Mouse (Mus musculus): ENCODE measurements around the gene Kcnip1. TPM values are rescaled to one million over a fixed set of nuclear protein-coding genes. Genes with fewer than 3 reads are reported as not detected.

Gene Kcnip1
- polyA plus RNA-seq, 1 experiment from 2014 or later: 2.0 TPM

DNA sequence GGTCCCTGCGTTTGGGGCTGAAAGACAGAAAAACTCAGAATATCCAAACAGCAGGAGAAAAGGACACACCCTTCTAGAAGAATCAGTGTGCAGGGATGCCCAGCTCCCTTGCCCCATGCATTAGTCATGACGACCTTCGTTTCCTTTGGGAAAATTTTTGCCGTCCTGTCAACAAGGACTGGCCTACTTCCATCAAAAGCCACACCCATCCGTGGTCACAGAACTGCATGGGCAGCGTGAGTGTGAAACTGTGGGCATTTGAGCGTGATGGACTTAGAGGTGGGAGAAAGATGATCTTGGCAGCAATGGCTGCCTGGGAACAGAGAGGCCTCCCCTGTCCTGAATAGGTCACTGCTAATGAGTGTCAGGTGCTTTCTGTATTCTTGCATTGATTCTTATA is 20.8 kb downstream of the Kcnip1 start:
- Histone ChIP-seq H3K27ac (no peak overlapping the region), H3K4me3 (replicated peaks; ENCODE audit: low read depth, low read length) (no peak overlapping the region), H3K9ac (ENCODE audit: low read depth, low read length) (no peak overlapping the region), H3K27me3 (ENCODE audit: insufficient read depth, low read length) (no peaks in the 10 kb centered on the region), H3K4me2 (ENCODE audit: low read length) (no peak overlapping the region), H3K9me3 (replicated peaks; ENCODE audit: low read length) (no peaks in the 10 kb centered on the region), H3K36me3 (ENCODE audit: insufficient read depth, low read length) (no peaks in the 10 kb centered on the region), H3K4me1 (replicated peaks; ENCODE audit: insufficient read depth, low read length) (no peaks in the 10 kb centered on the region)
- TF ChIP-seq CTCF (IDR thresholded peaks at IDR 0.05; ENCODE audit: low read depth): no peak
- 70% methylated on average over 7 of the region's 7 CpGs for WGBS
- ATAC-seq (replicated peaks; ENCODE audit: low FRiP score, low read depth) (no peak), DNase-seq (ENCODE audit: low spot score) (no peak)

GRCm38 (mm10) chr11:33969199-33969598 is 23.8 kb downstream of the Kcnip1 start:
- DNase-seq (ENCODE audit: low spot score) (no peak), ATAC-seq (replicated peaks; ENCODE audit: low FRiP score, low read depth) (no peak)
- H3K4me2 ChIP-seq (ENCODE audit: low read length): no peak overlapping the region
- no peaks in the 10 kb centered on the region for H3K27me3 ChIP-seq (ENCODE audit: insufficient read depth, low read length)
- 72% methylated on average over 3 of the region's 3 CpGs for WGBS
- no peaks in the 10 kb centered on the region for H3K9me3 ChIP-seq (replicated peaks; ENCODE audit: low read length)
- TF ChIP-seq CTCF (IDR thresholded peaks at IDR 0.05; ENCODE audit: low read depth): no peak
- no peak overlapping the region for H3K9ac ChIP-seq (ENCODE audit: low read depth, low read length)
- no peak overlapping the region for H3K27ac ChIP-seq
- H3K4me3 ChIP-seq (replicated peaks; ENCODE audit: low read depth, low read length): no peak overlapping the region
- no peaks in the 10 kb centered on the region for H3K36me3 ChIP-seq (ENCODE audit: insufficient read depth, low read length)
- H3K4me1 ChIP-seq (replicated peaks; ENCODE audit: insufficient read depth, low read length): no peaks in the 10 kb centered on the region

GRCm38 (mm10) chr11:33967708-33968107 is 25.2 kb downstream of the Kcnip1 start:
- WGBS: 80% methylated on average over 4 of the region's 4 CpGs
- H3K27me3 ChIP-seq (ENCODE audit: insufficient read depth, low read length): no peaks in the 10 kb centered on the region
- no peak overlapping the region for H3K9ac ChIP-seq (ENCODE audit: low read depth, low read length)
- DNase-seq (ENCODE audit: low spot score) (no peak), ATAC-seq (replicated peaks; ENCODE audit: low FRiP score, low read depth) (no peak)
- no peaks in the 10 kb centered on the region for H3K9me3 ChIP-seq (replicated peaks; ENCODE audit: low read length)
- no peak overlapping the region for H3K4me3 ChIP-seq (replicated peaks; ENCODE audit: low read depth, low read length)
- H3K4me2 ChIP-seq (ENCODE audit: low read length): no peak overlapping the region
- H3K36me3 ChIP-seq (ENCODE audit: insufficient read depth, low read length): no peaks in the 10 kb centered on the region
- H3K27ac ChIP-seq: no peak overlapping the region
- no peaks in the 10 kb centered on the region for H3K4me1 ChIP-seq (replicated peaks; ENCODE audit: insufficient read depth, low read length)
- TF ChIP-seq CTCF (IDR thresholded peaks at IDR 0.05; ENCODE audit: low read depth): no peak

GRCm38 (mm10) chr11:33965380-33965779 is 27.6 kb downstream of the Kcnip1 start:
- Histone ChIP-seq H3K27ac (no peak overlapping the region), H3K4me2 (ENCODE audit: low read length) (no peak overlapping the region), H3K27me3 (ENCODE audit: insufficient read depth, low read length) (no peaks in the 10 kb centered on the region), H3K9me3 (replicated peaks; ENCODE audit: low read length) (no peaks in the 10 kb centered on the region), H3K4me3 (replicated peaks; ENCODE audit: low read depth, low read length) (no peak overlapping the region), H3K9ac (ENCODE audit: low read depth, low read length) (no peak overlapping the region), H3K4me1 (replicated peaks; ENCODE audit: insufficient read depth, low read length) (no peaks in the 10 kb centered on the region), H3K36me3 (ENCODE audit: insufficient read depth, low read length) (no peaks in the 10 kb centered on the region)
- TF ChIP-seq CTCF (IDR thresholded peaks at IDR 0.05; ENCODE audit: low read depth): no peak
- no peak for DNase-seq (ENCODE audit: low spot score)
- 54% methylated on average over 2 of the region's 2 CpGs for WGBS
- no peak for ATAC-seq (replicated peaks; ENCODE audit: low FRiP score, low read depth)

DNA sequence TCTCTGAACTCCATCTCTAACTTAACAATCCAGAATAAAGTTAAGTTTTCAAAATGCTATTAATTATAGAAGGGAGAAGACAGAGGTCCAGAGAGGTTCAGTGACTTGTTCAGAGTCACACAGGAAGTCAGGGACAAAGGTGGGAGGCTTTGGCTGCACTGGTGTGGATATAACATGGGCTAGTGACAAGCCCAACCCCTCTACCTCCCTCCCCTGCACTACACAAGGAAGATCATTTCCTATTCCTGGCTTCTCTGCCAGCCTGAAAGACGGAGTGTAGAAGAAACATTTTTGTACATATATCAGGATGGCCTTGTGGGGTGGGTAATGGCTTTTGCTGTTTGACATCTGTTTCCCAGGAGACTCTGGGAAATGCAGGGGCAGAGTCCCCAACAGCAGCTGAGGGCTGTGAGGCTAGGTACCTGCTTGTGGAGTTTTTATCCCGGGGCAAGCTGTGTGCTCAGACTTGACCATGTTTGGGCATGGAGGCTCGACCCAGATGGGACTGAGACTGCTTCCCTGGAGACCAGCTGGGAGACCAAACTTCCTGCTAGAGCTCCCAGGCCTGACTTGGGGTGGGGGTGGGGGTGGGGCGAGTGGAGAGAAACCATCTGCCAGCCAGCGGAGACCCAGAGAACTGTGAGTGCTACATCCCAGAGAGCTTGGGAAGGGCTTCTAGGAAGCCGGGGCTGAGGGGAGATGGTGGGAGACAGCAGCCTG is 30.1 kb downstream of the Kcnip1 start, which contains the start of gene Kcnmb1:
TSS of gene Kcnmb1 (plus strand) at position 326 of the 720 bp plus-strand sequence.
- H3K27ac ChIP-seq: peak within 1 kb of the TSS; percentile 50
- no peak for TF ChIP-seq CTCF (IDR thresholded peaks at IDR 0.05; ENCODE audit: low read depth)
- no peaks in the 10 kb centered on the region for H3K4me1 ChIP-seq (replicated peaks; ENCODE audit: insufficient read depth, low read length)
- ATAC-seq (replicated peaks; ENCODE audit: low FRiP score, low read depth) (peak; percentile 79), DNase-seq (ENCODE audit: low spot score) (peak; percentile 81)
- no peak within 1 kb of the TSS for H3K4me3 ChIP-seq (replicated peaks; ENCODE audit: low read depth, low read length)
- H3K9me3 ChIP-seq (replicated peaks; ENCODE audit: low read length): no peaks in the 10 kb centered on the region
- no peaks in the 10 kb centered on the region for H3K27me3 ChIP-seq (ENCODE audit: insufficient read depth, low read length)
- no peak within 1 kb of the TSS for H3K9ac ChIP-seq (ENCODE audit: low read depth, low read length)
- H3K4me2 ChIP-seq (ENCODE audit: low read length): no peak within 1 kb of the TSS
- H3K36me3 ChIP-seq (ENCODE audit: insufficient read depth, low read length): no peaks in the 10 kb centered on the region
- 15% methylated on average over 6 of the region's 6 CpGs for WGBS

- WGBS: 45% methylated on average over 7 of the region's 7 CpGs
- Histone ChIP-seq H3K9ac (ENCODE audit: low read depth, low read length) (no peak overlapping the region), H3K27me3 (ENCODE audit: insufficient read depth, low read length) (no peaks in the 10 kb centered on the region), H3K4me1 (replicated peaks; ENCODE audit: insufficient read depth, low read length) (no peaks in the 10 kb centered on the region), H3K36me3 (ENCODE audit: insufficient read depth, low read length) (no peaks in the 10 kb centered on the region), H3K4me2 (ENCODE audit: low read length) (no peak overlapping the region), H3K27ac (no peak overlapping the region), H3K9me3 (replicated peaks; ENCODE audit: low read length) (no peaks in the 10 kb centered on the region), H3K4me3 (replicated peaks; ENCODE audit: low read depth, low read length) (no peak overlapping the region)
- no peak for DNase-seq (ENCODE audit: low spot score)
- ATAC-seq (replicated peaks; ENCODE audit: low FRiP score, low read depth): no peak
- no peak for TF ChIP-seq CTCF (IDR thresholded peaks at IDR 0.05; ENCODE audit: low read depth)
Observed at GRCm38 (mm10) chr11:33962178-33962577, 30.8 kb downstream of the Kcnip1 start.

GRCm38 (mm10) chr11:33958713-33959112 is 34.2 kb downstream of the Kcnip1 start:
- Histone ChIP-seq H3K9me3 (replicated peaks; ENCODE audit: low read length) (no peaks in the 10 kb centered on the region), H3K9ac (ENCODE audit: low read depth, low read length) (no peak overlapping the region), H3K27me3 (ENCODE audit: insufficient read depth, low read length) (no peaks in the 10 kb centered on the region), H3K4me2 (ENCODE audit: low read length) (no peak overlapping the region), H3K4me1 (replicated peaks; ENCODE audit: insufficient read depth, low read length) (no peaks in the 10 kb centered on the region), H3K27ac (no peak overlapping the region), H3K4me3 (replicated peaks; ENCODE audit: low read depth, low read length) (no peak overlapping the region), H3K36me3 (ENCODE audit: insufficient read depth, low read length) (no peaks in the 10 kb centered on the region)
- ATAC-seq (replicated peaks; ENCODE audit: low FRiP score, low read depth) (no peak), DNase-seq (ENCODE audit: low spot score) (peak; percentile 18)
- 86% methylated on average over 8 of the region's 8 CpGs for WGBS
- peak; percentile 61 for TF ChIP-seq CTCF (IDR thresholded peaks at IDR 0.05; ENCODE audit: low read depth)
